In genomic region chr8:61549585-61549984, GRCm38 (mm10) we compare ENCODE assay signal across 9 mouse cellular contexts.
DNase-seq lines count a peak whose midpoint lies in the region; ATAC-seq and TF ChIP-seq lines count a peak whose summit lies in the region.
"Had no signal": no experiment of that assay in that cellular context is flagged by ENCODE, and none has a peak within 500 bp of the region (broad histone marks: within the 10 kb centered on the region; RNA-seq: fewer than 3 reads in every experiment).

No protein-coding gene starts in this region.

- no peaks in the 10 kb centered on the region; the same call in 1 of the 2 replicates for H3K79me2 ChIP-seq in heart, adult 2 months (replicated peaks; ENCODE audit: control insufficient read depth, insufficient read depth, low read length)

- H3K4me1 ChIP-seq in heart, embryonic 16.5 days (ENCODE audit: control insufficient read depth, insufficient read depth, low read length), result peaks cover 8% of the 10 kb centered on the region
- H3K4me1 ChIP-seq in heart, adult 2 months (ENCODE audit: control insufficient read depth, insufficient read depth, low read length), result peaks cover 2% of the 10 kb centered on the region; the same call in 1 of the 2 replicates
- H3K4me1 ChIP-seq in neural tube, embryonic 13.5 days (replicated peaks), result no peaks in the 10 kb centered on the region; the same call in 1 of the 2 replicates
- no peaks in the 10 kb centered on the region for H3K4me1 ChIP-seq in neural tube, embryonic 15.5 days
- no peaks in the 10 kb centered on the region; the same call in 1 of the 2 replicates for H3K4me1 ChIP-seq in hindbrain, embryonic 13.5 days (replicated peaks)
- H3K4me1 ChIP-seq in kidney, adult 2 months (ENCODE audit: control insufficient read depth, insufficient read depth, low read length), result no peaks in the 10 kb centered on the region

- 0 out of 2 replicates have a peak, but pooled peaks have one; percentile 11 for ATAC-seq in heart, embryonic 16.5 days (replicated peaks; ENCODE audit: extremely low read depth, insufficient read depth, low FRiP score)
- no peak for ATAC-seq in neural tube, embryonic 13.5 days (ENCODE audit: low read depth)
- ATAC-seq in neural tube, embryonic 15.5 days (ENCODE audit: low FRiP score), result no peak
- ATAC-seq in hindbrain, embryonic 13.5 days (ENCODE audit: low FRiP score), result peak; percentile 39

- no peak overlapping the region for H3K9ac ChIP-seq in heart, embryonic 16.5 days (ENCODE audit: low read length)
- no peak overlapping the region for H3K9ac ChIP-seq in heart, adult 2 months (ENCODE audit: low read depth, low read length)
- no peak overlapping the region for H3K9ac ChIP-seq in neural tube, embryonic 13.5 days
- H3K9ac ChIP-seq in neural tube, embryonic 15.5 days (replicated peaks), result no peak overlapping the region
- no peak overlapping the region for H3K9ac ChIP-seq in hindbrain, embryonic 13.5 days

- H3K27ac ChIP-seq in heart, embryonic 16.5 days (ENCODE audit: low read length), result no peak overlapping the region
- H3K27ac ChIP-seq in heart, adult 2 months, result no peak overlapping the region
- no peak overlapping the region for H3K27ac ChIP-seq in neural tube, embryonic 13.5 days (replicated peaks)
- H3K27ac ChIP-seq in neural tube, embryonic 15.5 days (replicated peaks), result no peak overlapping the region
- no peak overlapping the region for H3K27ac ChIP-seq in hindbrain, embryonic 13.5 days
- H3K27ac ChIP-seq in kidney, adult 2 months (ENCODE audit: insufficient read depth, low read depth, low read length), result no peak overlapping the region

- no peak overlapping the region for H3K4me2 ChIP-seq in heart, embryonic 16.5 days (ENCODE audit: low read depth, low read length)
- H3K4me2 ChIP-seq in neural tube, embryonic 13.5 days, result peak overlapping the region; percentile 17; the same call in 1 of the 2 replicates
- no peak overlapping the region for H3K4me2 ChIP-seq in neural tube, embryonic 15.5 days
- peak overlapping the region; percentile 42 for H3K4me2 ChIP-seq in hindbrain, embryonic 13.5 days

- 68% methylated on average over 40 of the region's 41 CpGs for WGBS in heart, embryonic 16.5 days
- WGBS in heart, adult 2 months, result 76% methylated on average over 41 of the region's 41 CpGs
- WGBS in neural tube, embryonic 13.5 days, result 70% methylated on average over 41 of the region's 41 CpGs
- WGBS in neural tube, embryonic 15.5 days, result 66% methylated on average over 41 of the region's 41 CpGs
- WGBS in hindbrain, embryonic 13.5 days, result 53% methylated on average over 41 of the region's 41 CpGs
- WGBS in kidney, adult 2 months, result 87% methylated on average over 41 of the region's 41 CpGs

- TF ChIP-seq EP300 in heart, adult 2 months (IDR thresholded peaks at IDR 0.05; ENCODE audit: insufficient read depth, low read depth, low read length), result no peak

- H3K27me3 ChIP-seq in heart, embryonic 16.5 days (ENCODE audit: control insufficient read depth, insufficient read depth, low read length), result no peaks in the 10 kb centered on the region
- no peaks in the 10 kb centered on the region for H3K27me3 ChIP-seq in heart, adult 2 months (ENCODE audit: control insufficient read depth, insufficient read depth, low read length)
- no peaks in the 10 kb centered on the region for H3K27me3 ChIP-seq in neural tube, embryonic 13.5 days
- no peaks in the 10 kb centered on the region for H3K27me3 ChIP-seq in neural tube, embryonic 15.5 days (replicated peaks)
- H3K27me3 ChIP-seq in hindbrain, embryonic 13.5 days, result no peaks in the 10 kb centered on the region
- no peaks in the 10 kb centered on the region for H3K27me3 ChIP-seq in kidney, adult 2 months (replicated peaks; ENCODE audit: control insufficient read depth, insufficient read depth, low read length)

- H3K36me3 ChIP-seq in heart, embryonic 16.5 days (ENCODE audit: control insufficient read depth, insufficient read depth), result peaks cover 25% of the 10 kb centered on the region
- H3K36me3 ChIP-seq in heart, adult 2 months (ENCODE audit: control insufficient read depth, insufficient read depth, low read length), result peaks cover 4% of the 10 kb centered on the region; the same call in 1 of the 2 replicates
- peaks cover 20% of the 10 kb centered on the region for H3K36me3 ChIP-seq in neural tube, embryonic 13.5 days
- peaks cover 15% of the 10 kb centered on the region for H3K36me3 ChIP-seq in neural tube, embryonic 15.5 days
- peaks cover 23% of the 10 kb centered on the region for H3K36me3 ChIP-seq in hindbrain, embryonic 13.5 days
- H3K36me3 ChIP-seq in kidney, adult 2 months (ENCODE audit: control insufficient read depth, insufficient read depth, low read length), result peaks cover 8% of the 10 kb centered on the region

- intact Hi-C loops in heart, adult 2 months (cut with DNase I), result no loop called here

- no peak for TF ChIP-seq POLR2A in heart, adult 2 months (IDR thresholded peaks at IDR 0.05; ENCODE audit: insufficient read depth, low read depth, low read length)
- no peak for TF ChIP-seq POLR2A in kidney, adult 2 months (IDR thresholded peaks at IDR 0.05; ENCODE audit: low read depth, low read length)

- H3K4me3 ChIP-seq in heart, embryonic 16.5 days (ENCODE audit: low read length), result no peak overlapping the region
- no peak overlapping the region for H3K4me3 ChIP-seq in heart, adult 2 months
- H3K4me3 ChIP-seq in neural tube, embryonic 13.5 days, result no peak overlapping the region
- no peak overlapping the region for H3K4me3 ChIP-seq in neural tube, embryonic 15.5 days (replicated peaks)
- peak overlapping the region; percentile 24 for H3K4me3 ChIP-seq in hindbrain, embryonic 13.5 days
- no peak overlapping the region for H3K4me3 ChIP-seq in kidney, adult 2 months (ENCODE audit: insufficient read depth, low read depth, low read length)

- peaks cover 12% of the 10 kb centered on the region for H3K9me3 ChIP-seq in heart, embryonic 16.5 days (replicated peaks; ENCODE audit: control insufficient read depth, low read length)
- peaks cover 17% of the 10 kb centered on the region; the same call in 1 of the 2 replicates for H3K9me3 ChIP-seq in neural tube, embryonic 13.5 days
- H3K9me3 ChIP-seq in neural tube, embryonic 15.5 days (replicated peaks), result no peaks in the 10 kb centered on the region
- H3K9me3 ChIP-seq in hindbrain, embryonic 13.5 days, result peaks cover 10% of the 10 kb centered on the region; the same call in 1 of the 2 replicates

- DNase-seq in heart, adult 2 months, result no peak
- DNase-seq in c-Kit-positive CD71-positive TER-119-positive erythroid progenitor cells, embryonic 14.5 days (ENCODE audit: low spot score), result no peak
- DNase-seq in kidney, adult 2 months, result no peak
- DNase-seq: lung, adult 2 months; right cerebral cortex, adult 18-20 months had no signal

- TF ChIP-seq CTCF in heart, adult 2 months (IDR thresholded peaks at IDR 0.05), result no peak
- no peak for TF ChIP-seq CTCF in kidney, adult 2 months (conservative IDR thresholded peaks at IDR 0.05; ENCODE audit: insufficient read depth, insufficient read length, low read depth, low read length)

Comparison
In these comparisons a context has a peak if more than half of its experiments do, and no peak if none do; other contexts are left out.
1. H3K4me2 ChIP-seq: peak in neural tube, embryonic 13.5 days (single experiment) and hindbrain, embryonic 13.5 days (single experiment); none in heart, embryonic 16.5 days (single experiment) and neural tube, embryonic 15.5 days (single experiment).
2. ATAC-seq: peak in heart, embryonic 16.5 days (single experiment) and hindbrain, embryonic 13.5 days (single experiment); none in neural tube, embryonic 13.5 days (single experiment) and neural tube, embryonic 15.5 days (single experiment).